Mouse (Mus musculus): ENCODE data around the gene Fam228a. TPM values are rescaled to one million over a fixed set of nuclear protein-coding genes. Genes with fewer than 3 reads are reported as not detected.
"Not testable (repeated sequence)": the region's sequence is repeated elsewhere in the genome, so short reads cannot be mapped to it uniquely, and the experiment has no call there.

Gene Fam228a
- total RNA-seq, 2 experiments from 2014 or later, result 1.9 to 3.0 TPM

DNA sequence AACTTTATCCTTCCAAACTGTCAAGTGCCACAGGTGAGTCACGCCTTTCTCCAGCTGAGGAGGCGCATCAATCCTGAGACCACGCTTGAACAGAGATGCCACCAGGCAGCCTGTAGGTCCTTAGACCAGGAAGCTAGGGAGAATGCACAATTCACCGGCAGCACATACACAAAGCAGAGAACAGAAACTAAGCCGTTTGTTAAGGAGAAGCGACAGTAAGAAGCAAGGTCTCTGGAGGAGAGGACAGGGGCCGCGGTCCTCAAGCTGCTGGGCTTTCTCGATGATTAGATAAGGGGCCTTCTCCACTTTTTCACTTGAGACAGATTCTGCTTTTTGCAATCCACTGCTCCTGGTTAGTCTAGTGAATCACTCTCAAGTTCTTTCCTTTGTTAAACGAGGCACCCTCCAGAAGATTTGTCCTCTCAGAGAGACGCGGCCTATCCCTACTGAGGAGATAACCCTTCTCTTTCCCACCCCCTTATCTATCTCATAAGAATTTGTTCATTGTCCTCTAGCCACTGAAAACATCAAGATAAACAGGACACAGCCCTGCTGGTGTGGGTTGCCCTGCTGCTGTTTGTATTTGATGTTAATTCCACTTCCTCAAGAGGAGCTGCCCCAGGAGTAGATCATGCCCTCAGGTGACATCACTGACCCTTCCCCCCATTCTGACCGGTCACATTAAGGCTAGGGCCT, 19.0 kb downstream of the Fam228a start:
- DNase-seq (ENCODE audit: low spot score in 2 of 2), result no peak

DNA sequence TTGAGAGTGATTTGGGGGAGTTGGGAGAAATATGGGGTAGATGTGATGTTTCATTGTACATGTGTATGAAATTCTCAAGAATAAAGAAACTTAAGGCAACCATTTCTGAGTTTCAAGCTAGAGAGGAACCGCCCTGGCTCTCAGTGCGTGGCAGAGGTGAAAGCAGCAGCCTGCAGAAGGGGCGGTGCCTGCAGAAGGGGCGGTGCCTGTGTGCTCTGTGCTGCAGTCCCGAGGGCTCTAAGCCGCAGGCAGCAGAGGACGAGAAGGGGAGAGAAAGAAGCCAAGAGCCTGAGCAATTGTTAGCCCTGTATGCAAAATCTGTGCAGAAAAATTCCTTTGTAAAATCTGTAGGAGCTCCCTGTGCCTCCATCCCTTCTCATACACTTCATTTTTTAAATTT, 20.8 kb downstream of the Fam228a start:
- DNase-seq (ENCODE audit: low spot score in 2 of 2), result no peak

GRCm38 (mm10) chr12:4715606-4716005, 22.6 kb downstream of the Fam228a start:
- no peak for DNase-seq (ENCODE audit: low spot score in 2 of 2)

DNA sequence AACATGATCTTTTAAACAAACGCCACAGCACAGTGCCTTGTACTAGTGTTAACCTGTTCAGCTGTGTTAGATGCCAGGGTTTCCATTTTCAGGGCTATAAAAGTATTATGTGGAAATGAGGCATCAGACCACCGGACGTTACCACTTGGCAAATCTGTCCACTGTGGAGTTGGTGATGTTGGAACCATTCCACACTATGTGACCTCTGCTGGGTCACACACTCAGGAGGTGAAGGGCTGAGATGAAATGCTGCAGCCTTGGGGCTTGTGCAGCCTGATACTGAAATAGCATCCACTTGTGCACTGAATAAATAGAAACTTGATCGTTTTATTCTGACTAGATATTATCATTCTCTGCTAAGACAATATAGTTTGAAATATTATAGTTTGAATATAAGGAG, 24.9 kb downstream of the Fam228a start:
- no peak for DNase-seq (ENCODE audit: low spot score in 2 of 2)

DNA sequence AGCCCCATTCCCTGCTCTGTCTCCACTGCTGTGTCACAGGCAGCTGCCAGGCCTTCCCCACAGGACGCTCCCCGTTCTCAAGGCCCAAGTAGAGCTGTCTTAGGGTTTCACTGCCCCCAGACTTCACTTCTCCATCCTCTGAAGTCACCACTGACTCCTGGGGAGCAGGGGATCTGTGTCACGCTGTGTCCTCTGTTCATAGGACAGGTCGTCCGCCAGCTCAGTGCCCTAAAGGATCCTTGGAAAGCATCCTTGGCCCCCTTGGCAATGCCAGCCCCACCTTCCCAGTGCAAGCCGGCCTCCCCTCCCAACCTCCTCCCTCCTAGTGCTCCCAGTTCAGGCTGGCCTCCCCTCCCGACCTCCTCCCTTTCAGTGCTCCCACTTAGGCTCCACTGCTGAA, 28.3 kb downstream of the Fam228a start:
- DNase-seq (ENCODE audit: low spot score in 2 of 2), result no peak

GRCm38 (mm10) chr12:4708881-4709604, 29.2 kb downstream of the Fam228a start:
- DNase-seq (ENCODE audit: low spot score in 2 of 2), result no peak

DNA sequence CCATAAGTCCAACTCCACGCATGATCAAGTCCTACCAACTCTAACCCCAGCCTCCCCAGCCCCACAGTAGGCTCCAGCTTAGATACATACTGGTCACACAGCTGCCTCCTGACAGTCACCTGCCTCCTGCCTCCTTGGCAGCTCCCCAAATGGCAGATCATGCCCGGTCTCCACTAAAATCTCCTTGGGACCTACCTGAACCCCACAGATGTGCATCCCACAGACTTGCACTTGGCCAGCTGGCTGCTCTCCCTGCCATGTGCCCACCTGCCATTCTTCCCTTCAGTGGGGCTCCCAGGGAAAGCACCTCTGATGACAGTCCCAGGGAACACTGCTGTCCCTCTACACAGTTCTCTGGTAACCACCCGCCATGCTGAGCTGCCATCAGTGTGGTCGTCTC, 29.9 kb downstream of the Fam228a start:
- no peak for DNase-seq (ENCODE audit: low spot score in 2 of 2)

DNA sequence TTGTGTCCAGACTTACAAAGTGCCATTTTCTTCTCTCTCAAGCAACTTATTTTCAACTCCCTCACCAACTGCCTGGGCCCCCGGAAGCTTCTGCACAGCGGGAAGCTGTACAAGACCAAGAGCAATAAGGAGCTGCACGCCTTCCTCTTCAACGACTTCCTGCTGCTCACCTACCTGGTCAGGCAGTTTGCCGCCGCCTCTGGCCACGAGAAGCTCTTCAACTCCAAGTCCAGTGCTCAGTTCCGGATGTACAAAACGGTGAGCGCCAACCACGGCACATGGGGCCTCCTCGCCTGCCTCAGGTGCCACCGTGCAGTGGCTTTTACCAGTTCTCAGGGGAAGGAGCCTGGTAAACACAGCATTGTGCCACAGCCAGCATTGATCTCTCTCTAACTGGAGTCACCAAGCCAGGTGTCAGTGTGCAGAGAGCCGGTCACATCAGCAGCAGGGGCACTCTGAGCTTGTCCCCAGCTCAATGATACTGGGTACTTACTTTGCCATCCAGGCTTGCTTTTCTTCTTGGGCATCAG, 30.7 kb downstream of the Fam228a start:
- DNase-seq (ENCODE audit: low spot score in 2 of 2), result no peak

- DNase-seq (ENCODE audit: low spot score in 2 of 2), result no peak
These were observed 31.3 kb downstream of the Fam228a start for GRCm38 (mm10) chr12:4706901-4707300.

DNA sequence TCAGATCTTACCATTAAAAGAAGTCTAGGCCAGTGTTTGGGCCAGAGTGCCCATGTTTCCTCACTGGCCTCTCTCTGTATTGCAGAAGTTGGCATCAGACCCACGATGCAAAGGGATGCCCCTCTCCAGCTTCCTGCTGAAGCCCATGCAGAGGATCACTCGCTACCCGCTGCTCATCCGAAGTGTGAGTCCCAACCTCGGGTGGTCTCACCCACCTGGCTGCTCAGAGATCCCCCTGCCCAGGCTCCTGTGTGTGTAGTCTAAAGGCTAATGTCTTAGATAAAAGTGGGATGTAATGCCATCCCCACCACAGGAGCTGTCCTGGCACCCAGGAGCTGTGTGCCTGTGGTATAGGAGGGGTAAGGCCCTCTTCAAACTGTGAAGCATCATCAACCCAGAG, 32.1 kb downstream of the Fam228a start:
- DNase-seq (ENCODE audit: low spot score in 2 of 2), result no peak

GRCm38 (mm10) chr12:4705626-4706025, 32.6 kb downstream of the Fam228a start:
- DNase-seq (ENCODE audit: low spot score in 2 of 2), result not testable (repeated sequence)

DNA sequence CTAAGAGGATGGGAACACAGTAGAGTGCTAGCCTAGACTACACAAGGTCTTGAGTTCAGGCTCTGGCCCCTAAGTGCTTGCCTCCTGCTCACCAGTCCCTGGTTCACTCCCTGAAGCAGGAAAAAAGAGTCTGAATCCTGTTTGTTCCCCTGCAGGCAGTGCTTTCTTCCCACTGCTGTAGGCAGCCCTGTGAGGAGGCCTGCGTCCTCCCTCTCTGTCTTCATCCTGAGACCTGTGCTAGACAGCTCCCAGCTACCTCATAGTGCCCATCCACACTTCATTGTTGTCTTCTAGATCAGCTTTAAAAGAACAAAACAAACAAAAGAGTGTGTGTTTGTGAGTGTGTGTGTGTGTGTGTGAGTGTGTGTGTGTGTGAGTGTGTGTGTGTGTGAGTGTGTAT, 43.7 kb downstream of the Fam228a start:
- no peak for DNase-seq (ENCODE audit: low spot score in 2 of 2)

DNA sequence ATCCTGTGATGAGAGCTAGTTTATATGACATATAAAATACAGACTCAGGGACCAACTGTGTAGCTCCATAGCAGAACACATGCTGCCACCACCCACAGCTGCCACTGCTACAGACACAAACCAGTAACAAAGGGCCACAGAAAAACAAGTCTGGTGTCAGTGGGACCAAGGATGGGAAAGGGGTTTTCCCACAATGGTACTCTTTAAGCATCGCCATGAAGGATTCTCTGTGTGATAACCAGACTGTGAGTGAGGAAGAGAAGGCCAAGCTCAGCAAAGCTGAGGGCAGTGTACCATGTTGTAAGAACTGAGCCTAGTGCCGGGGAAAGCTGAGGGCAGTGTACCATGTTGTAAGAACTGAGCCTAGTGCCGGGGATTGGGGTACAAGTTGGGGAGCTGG, 47.0 kb downstream of the Fam228a start:
- peak in 1 of 2 experiments; percentile 34 for DNase-seq (ENCODE audit: low spot score in 2 of 2)

DNA sequence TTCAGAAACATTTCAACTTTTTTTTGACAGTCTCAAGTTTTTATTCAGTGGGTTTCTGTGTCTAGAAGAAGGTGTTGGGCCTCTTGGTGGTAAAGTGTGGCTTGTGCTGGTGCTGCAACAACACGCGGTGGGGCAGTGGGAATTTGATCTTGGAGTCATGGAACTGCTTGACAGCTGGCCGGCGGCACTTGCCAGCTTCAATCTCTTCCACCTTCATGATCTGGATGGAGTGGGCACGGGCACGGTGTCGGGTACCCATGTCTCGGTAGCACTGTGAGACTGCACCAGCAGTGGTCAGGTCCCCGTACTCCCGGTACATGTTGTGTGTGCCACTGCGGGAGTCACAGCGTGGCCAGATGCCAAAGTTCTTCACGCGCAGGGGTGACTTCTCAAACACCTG, 48.9 kb downstream of the Fam228a start:
- DNase-seq (ENCODE audit: low spot score in 2 of 2), result no peak

- DNase-seq (ENCODE audit: low spot score in 2 of 2), result no peak
These were observed 49.8 kb downstream of the Fam228a start for GRCm38 (mm10) chr12:4688386-4688785.

DNA sequence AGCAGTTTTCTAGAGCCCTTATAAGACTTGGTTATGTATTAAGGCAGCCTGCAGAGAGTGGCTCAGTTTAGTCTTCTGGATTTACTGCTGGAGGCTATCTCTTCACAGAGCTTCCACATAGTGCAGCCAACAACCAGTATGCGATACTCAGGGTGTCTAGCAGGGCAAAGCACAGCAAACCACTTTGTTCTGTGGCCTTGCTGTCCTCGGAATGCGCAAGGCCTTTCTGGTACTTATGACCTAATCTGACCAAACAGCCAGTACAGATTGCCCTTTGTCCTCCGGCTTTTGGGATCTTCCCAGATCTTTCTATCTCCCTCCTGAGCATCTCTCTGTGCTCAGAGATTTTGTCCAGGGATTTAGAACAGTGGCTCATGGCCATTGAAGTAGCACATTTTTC, 52.8 kb downstream of the Fam228a start:
- peak in 1 of 2 experiments; percentile 45 for DNase-seq (ENCODE audit: low spot score in 2 of 2)

GRCm38 (mm10) chr12:4679971-4680370, 58.3 kb downstream of the Fam228a start:
- DNase-seq (ENCODE audit: low spot score in 2 of 2), result peak; percentile 54 to 84

DNA sequence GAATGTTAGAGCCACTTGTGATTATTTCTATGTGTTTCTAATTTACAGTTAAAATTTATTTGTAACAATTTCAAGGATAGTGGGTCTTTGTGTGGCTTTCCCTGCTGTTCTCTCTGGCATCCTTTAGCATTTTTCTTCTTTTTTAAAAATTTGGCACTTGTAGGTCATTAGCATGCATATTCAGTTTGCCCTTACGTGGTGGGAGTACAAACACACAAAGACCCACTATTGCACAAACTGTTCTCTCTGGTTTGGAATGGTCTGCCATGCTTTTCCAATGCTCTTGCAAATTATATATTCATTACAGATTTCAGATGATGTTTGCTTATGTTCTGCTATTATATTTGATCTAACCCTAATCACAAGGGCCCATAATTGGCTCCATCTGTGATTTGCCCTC, 61.9 kb downstream of the Fam228a start:
- peak in 1 of 2 experiments; percentile 70 for DNase-seq (ENCODE audit: low spot score in 2 of 2)

DNA sequence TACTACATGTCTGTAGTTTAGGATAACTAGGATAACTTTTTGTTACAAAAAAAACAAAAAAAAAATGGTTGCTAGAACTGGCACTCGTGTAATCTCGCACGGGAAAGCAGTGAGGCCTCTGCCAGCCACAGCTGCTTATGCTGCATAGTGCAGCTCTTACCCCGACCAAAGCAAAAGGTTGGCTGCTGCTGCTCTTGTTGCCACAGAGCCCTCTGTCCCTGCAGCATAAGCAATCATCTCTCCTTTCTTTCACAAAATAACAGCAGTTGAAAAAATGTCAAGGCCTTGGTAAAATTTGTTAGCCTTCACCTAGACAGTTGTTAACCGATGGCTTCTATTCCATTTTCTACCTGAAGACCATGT, 72.6 kb downstream of the Fam228a start:
- no peak for DNase-seq (ENCODE audit: low spot score in 2 of 2)

DNA sequence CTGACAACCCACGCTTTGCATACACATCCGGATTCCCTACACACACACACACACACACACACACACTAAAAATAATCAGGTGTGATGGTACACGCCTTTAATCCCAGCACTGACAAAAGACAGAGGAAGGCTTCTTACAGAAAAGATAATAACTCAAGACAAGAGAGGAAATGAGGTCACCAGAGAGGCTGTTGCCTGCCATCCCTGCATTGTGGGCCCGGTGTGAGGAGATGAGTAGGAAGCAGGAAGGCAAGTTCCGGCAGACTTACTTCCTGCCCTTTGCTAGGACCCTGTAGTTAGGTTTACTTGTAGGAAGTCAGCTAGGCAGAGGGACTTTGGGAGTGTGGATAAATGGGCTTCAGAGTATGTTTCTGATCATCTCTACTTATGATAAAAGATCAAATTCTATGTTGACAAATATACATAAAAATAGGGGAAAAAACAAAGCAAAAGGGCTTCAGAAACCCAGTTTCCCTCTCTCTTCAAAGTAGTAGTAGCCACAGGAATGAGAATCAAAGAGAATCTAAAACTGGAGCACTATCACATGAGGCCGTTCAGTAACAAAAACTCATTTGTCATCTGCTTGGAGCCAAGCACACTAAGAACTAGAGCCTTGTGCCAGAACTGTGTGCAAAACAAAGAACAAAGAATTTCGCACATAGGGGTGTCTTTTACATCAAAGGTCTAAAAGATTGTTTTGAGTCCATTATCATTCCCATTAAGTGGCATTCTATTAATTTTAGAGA, 73.1 kb downstream of the Fam228a start:
- DNase-seq (ENCODE audit: low spot score in 2 of 2), result peak in 1 of 2 experiments; percentile 61
